Mouse (Mus musculus) ES-Bruce4 (cell line): ENCODE results near the gene Proz. TPM values are rescaled to one million over a fixed set of nuclear protein-coding genes. Genes with fewer than 3 reads are reported as not detected.
"Not testable (repeated sequence)": the region's sequence is repeated elsewhere in the genome, so short reads cannot be mapped to it uniquely, and the experiment has no call there.

Experiments used
- H3K27ac ChIP-seq: 2 replicates; pipeline ENCODE4 v1.5.1; 2012; ENCODE audit warnings: low read length, inconsistent platforms; ENCODE audit not compliant: insufficient read depth
- H3K27me3 ChIP-seq: 2 replicates; pipeline ENCODE4 v1.6.1; 2012; ENCODE audit warnings: mild to moderate bottlenecking, low read length, inconsistent platforms; ENCODE audit not compliant: control insufficient read depth, poor library complexity, insufficient read depth, severe bottlenecking
- H3K36me3 ChIP-seq: 2 replicates; pipeline ENCODE4 v1.6.1; 2012; ENCODE audit warnings: inconsistent platforms, mild to moderate bottlenecking, low read length, moderate library complexity; ENCODE audit not compliant: control insufficient read depth, poor library complexity, insufficient read depth, severe bottlenecking
- H3K4me1 ChIP-seq: one replicate; pipeline ENCODE4 v1.8.1; 2011; ENCODE audit warnings: low read length; ENCODE audit not compliant: control insufficient read depth, insufficient read depth
- H3K4me3 ChIP-seq: 2 replicates; pipeline ENCODE4 v1.5.1; 2011; ENCODE audit warnings: low read depth, mild to moderate bottlenecking, low read length
- H3K9ac ChIP-seq: 2 replicates; pipeline ENCODE4 v1.6.1; 2012; ENCODE audit warnings: low read depth, mild to moderate bottlenecking, inconsistent platforms; ENCODE audit not compliant: poor library complexity, severe bottlenecking
- H3K9me3 ChIP-seq: replicated peaks from 2 replicates; pipeline ENCODE4 v1.6.1; 2012; ENCODE audit warnings: mild to moderate bottlenecking, low read length, inconsistent platforms; ENCODE audit not compliant: control insufficient read depth, poor library complexity, insufficient read depth, severe bottlenecking
- CTCF ChIP-seq: IDR thresholded peaks from one replicate; pipeline ENCODE4 v1.8.1; 2011; ENCODE audit warnings: low read depth, low read length
- EP300 ChIP-seq: IDR thresholded peaks from 2 replicates; pipeline ENCODE4 v1.6.1; 2011; ENCODE audit warnings: low read depth, low read length; ENCODE audit not compliant: insufficient read depth
- POLR2A ChIP-seq: IDR thresholded peaks from one replicate; pipeline ENCODE4 v1.8.1; 2011; ENCODE audit warnings: low read length; ENCODE audit not compliant: insufficient read depth
- polyA plus RNA-seq: library from polyadenylated mRNA; stranded (reverse); fragments of >200 nt; gene quantifications from 2 replicates; pipeline ENCODE4 v1.2.4, GENCODE M21; 2011; ENCODE audit warnings: low read depth; ENCODE audit not compliant: missing spikeins, insufficient read depth, insufficient read length

The Proz gene
- polyA plus RNA-seq, 1 experiment: not detected

DNA sequence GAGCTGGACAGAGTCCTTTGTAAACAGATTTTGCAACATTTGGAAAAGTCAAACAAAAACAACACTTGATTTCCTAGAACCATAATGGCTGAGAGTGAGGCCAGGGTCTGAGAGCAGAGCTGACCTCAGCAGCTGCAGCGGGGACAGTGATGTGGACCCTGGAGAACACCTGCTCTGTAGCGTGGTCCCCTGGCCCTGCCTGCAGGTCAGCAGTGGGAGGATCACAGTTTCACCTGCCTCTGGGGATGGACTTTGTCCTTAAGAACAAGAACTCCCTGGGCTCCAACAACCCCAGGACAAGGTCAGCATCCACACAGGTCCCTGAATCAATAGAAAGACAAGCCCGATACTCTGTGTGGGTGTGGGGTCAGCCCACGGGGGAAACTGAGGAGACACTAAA, 3.4 kb upstream of the Proz start:
- no peak for TF ChIP-seq POLR2A
- no peak for TF ChIP-seq EP300
- TF ChIP-seq CTCF: no peak
- H3K4me1 ChIP-seq: no peaks in the 10 kb centered on the region
- no peaks in the 10 kb centered on the region for H3K27me3 ChIP-seq
- no peaks in the 10 kb centered on the region for H3K9me3 ChIP-seq
- H3K9ac ChIP-seq: no peak overlapping the region
- H3K27ac ChIP-seq: no peak overlapping the region
- H3K4me3 ChIP-seq: no peak overlapping the region
- no peaks in the 10 kb centered on the region for H3K36me3 ChIP-seq

DNA sequence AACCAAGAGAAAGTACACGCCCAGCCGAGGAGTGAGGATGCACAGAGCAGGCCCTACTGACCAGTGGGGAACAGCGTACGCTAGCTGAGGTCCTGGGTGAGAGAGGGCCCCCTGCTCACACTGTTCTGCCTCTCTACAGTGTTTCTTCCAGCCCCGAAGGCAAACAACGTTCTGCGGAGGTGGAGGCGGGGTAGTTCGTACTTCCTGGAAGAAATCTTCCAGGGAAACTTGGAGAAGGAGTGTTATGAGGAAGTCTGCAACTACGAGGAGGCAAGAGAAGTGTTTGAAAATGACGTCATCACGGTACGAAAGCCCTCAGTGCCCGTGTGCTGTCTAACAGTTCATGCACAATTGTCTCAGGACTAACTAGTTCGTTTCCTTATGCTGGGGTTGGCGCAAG, 2.4 kb downstream of the Proz start:
- Histone ChIP-seq H3K4me1 (peaks cover 2% of the 10 kb centered on the region), H3K27ac (no peak overlapping the region), H3K36me3 (no peaks in the 10 kb centered on the region), H3K9me3 (no peaks in the 10 kb centered on the region), H3K9ac (no peak overlapping the region), H3K27me3 (no peaks in the 10 kb centered on the region), H3K4me3 (no peak overlapping the region)
- TF ChIP-seq EP300: no peak
- TF ChIP-seq CTCF: no peak
- no peak for TF ChIP-seq POLR2A

DNA sequence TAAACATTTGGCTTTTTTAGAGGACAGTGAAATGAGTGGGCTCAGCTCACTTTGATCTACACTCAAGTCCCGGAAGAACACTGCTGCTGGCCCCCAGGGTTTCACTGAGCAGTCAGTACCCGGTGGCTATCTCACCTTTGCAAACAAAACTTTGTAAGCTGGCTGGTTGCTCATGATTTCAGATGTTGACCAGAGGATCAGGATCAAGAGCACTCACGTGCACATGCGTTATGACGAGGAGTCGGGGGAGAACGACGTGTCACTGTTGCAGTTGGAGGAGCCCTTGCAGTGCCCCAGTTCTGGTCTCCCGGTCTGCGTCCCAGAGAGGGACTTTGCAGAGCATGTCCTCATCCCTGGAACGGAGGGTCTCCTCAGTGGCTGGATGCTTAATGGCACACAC, 12.5 kb downstream of the Proz start:
- TF ChIP-seq CTCF: no peak
- TF ChIP-seq POLR2A: no peak
- TF ChIP-seq EP300: no peak
- peaks cover 28% of the 10 kb centered on the region for H3K36me3 ChIP-seq
- no peaks in the 10 kb centered on the region for H3K9me3 ChIP-seq
- H3K4me3 ChIP-seq: no peak overlapping the region
- peaks cover under 1% of the 10 kb centered on the region for H3K4me1 ChIP-seq
- H3K27ac ChIP-seq: no peak overlapping the region
- no peaks in the 10 kb centered on the region for H3K27me3 ChIP-seq
- no peak overlapping the region for H3K9ac ChIP-seq

DNA sequence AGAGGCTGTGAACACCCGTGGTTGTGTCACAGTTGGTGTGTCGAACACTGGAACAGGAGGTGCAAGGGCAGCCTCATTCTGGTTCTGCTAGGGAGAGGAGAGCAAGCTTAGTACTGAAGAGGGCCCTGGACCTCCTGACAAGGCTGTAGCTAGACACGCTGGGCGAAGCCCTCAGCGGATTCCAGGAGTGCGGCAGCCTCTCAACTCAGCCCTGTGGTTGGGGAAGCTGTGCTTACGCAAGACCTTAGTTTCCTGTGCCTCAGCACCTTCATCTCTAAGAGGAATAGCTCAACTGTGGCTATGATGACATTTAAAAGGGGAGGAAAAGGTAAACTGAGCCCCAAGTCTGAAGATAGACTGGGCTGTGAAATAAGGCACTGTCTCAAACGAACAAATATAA, 14.3 kb downstream of the Proz start:
- TF ChIP-seq CTCF (no peak), EP300 (no peak), POLR2A (no peak)
- Histone ChIP-seq H3K27ac (no peak overlapping the region), H3K4me3 (no peak overlapping the region), H3K36me3 (peaks cover 43% of the 10 kb centered on the region), H3K27me3 (no peaks in the 10 kb centered on the region), H3K4me1 (no peaks in the 10 kb centered on the region), H3K9ac (no peak overlapping the region), H3K9me3 (no peaks in the 10 kb centered on the region)

DNA sequence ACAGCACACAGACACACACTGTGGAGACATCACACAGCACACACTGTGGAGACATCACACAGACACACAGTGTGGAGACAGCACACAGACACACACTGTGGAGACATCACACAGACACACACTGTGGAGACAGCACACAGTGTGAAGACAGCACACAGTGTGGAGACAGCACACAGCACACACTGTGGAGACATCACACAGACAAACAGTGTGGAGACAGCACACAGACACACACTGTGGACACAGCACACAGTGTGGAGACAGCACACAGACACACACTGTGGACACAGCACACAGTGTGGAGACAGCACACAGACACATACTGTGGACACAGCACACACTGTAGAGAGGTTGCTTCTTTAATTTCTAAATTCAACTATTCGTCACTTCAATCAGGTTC, 14.9 kb downstream of the Proz start:
- H3K27ac ChIP-seq, H3K9me3 ChIP-seq, H3K4me3 ChIP-seq, H3K27me3 ChIP-seq, H3K9ac ChIP-seq, H3K4me1 ChIP-seq: not testable (repeated sequence)
- peaks cover 48% of the 10 kb centered on the region for H3K36me3 ChIP-seq

DNA sequence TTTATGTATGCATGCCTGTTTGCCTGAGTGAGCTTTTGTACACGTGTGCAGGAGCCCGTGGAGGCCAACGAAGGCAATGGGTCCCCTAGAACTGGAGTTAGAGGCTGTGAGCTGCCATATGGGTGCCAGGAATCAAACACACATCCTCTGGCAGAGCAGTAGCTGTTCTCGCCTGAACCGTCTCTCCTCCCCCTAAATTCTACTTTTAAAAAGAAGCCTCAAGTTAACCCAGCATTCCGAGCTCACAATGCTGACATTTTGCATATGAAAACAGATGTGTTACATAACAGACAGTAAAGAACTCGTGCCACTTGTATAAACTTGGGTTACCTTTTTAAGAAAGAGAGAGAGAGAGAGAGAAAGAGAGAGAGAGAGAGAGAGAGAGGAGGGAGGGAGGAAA, 16.8 kb downstream of the Proz start:
- Histone ChIP-seq H3K4me1 (no peaks in the 10 kb centered on the region), H3K27ac (no peak overlapping the region), H3K9me3 (no peaks in the 10 kb centered on the region), H3K27me3 (no peaks in the 10 kb centered on the region), H3K4me3 (no peak overlapping the region), H3K9ac (no peak overlapping the region), H3K36me3 (peaks cover 49% of the 10 kb centered on the region)
- no peak for TF ChIP-seq EP300
- TF ChIP-seq CTCF: no peak
- TF ChIP-seq POLR2A: no peak

DNA sequence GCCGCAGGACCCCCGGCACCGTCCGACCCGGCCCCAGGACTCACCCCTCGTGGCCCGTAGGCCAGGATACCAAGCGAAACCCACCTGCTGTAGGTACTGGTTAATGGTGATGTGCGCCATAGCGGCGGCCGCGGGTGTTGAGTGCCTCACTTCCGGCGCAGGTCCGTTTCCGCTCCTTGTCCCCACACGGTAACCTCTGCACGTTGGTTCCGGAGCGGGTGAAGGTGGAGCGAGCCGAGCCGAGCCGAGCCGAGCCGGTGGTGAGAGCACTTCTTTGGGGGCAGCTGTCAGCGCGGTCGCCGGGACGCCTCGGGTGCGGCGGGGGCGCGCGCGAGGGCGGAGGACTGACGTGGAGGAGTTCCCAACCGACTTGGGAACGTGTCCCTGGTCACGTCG, 44.0 kb downstream of the Proz start:
- 0 out of 2 replicates have a peak overlapping the region, but pooled peaks have one; percentile 3 for H3K27ac ChIP-seq
- TF ChIP-seq POLR2A: no peak
- peak; percentile 67; the same call in 1 of the 2 replicates for TF ChIP-seq EP300
- no peaks in the 10 kb centered on the region for H3K9me3 ChIP-seq
- no peaks in the 10 kb centered on the region for H3K27me3 ChIP-seq
- H3K36me3 ChIP-seq: peaks cover 3% of the 10 kb centered on the region; the same call in 1 of the 2 replicates
- no peaks in the 10 kb centered on the region for H3K4me1 ChIP-seq
- H3K9ac ChIP-seq: peak overlapping the region; percentile 77
- H3K4me3 ChIP-seq: peak overlapping the region; percentile 89
